Mouse (Mus musculus) myocyte (in vitro differentiated cells): ENCODE data around the gene AC153137.1.

Experiments
- CEBPB ChIP-seq: IDR thresholded peaks from 2 replicates; pipeline ENCODE4 v1.6.1; 2011; ENCODE audit warnings: mild to moderate bottlenecking, moderate library complexity; ENCODE audit not compliant: poor library complexity, insufficient read depth, severe bottlenecking
- E2F4 ChIP-seq: IDR thresholded peaks from one replicate; pipeline ENCODE4 v1.6.1; 2011; ENCODE audit warnings: mild to moderate bottlenecking, control low read depth, moderate library complexity; ENCODE audit not compliant: insufficient read depth
- MAX ChIP-seq: IDR thresholded peaks from one replicate; pipeline ENCODE4 v1.6.1; 2011; ENCODE audit warnings: low read depth, mild to moderate bottlenecking, control low read depth
- POLR2A ChIP-seq: IDR thresholded peaks from one replicate; pipeline ENCODE4 v1.6.1; 2011; ENCODE audit warnings: low read depth, mild to moderate bottlenecking, control low read depth, moderate library complexity; ENCODE audit not compliant: insufficient read length
- POLR2AphosphoS2 ChIP-seq: IDR thresholded peaks from one replicate; pipeline ENCODE4 v1.6.1; 2011; ENCODE audit warnings: low read depth, control low read depth; ENCODE audit not compliant: insufficient read length
- USF1 ChIP-seq: IDR thresholded peaks from one replicate; pipeline ENCODE4 v1.6.1; 2011; ENCODE audit warnings: low read depth, mild to moderate bottlenecking, control low read depth, moderate library complexity

DNA sequence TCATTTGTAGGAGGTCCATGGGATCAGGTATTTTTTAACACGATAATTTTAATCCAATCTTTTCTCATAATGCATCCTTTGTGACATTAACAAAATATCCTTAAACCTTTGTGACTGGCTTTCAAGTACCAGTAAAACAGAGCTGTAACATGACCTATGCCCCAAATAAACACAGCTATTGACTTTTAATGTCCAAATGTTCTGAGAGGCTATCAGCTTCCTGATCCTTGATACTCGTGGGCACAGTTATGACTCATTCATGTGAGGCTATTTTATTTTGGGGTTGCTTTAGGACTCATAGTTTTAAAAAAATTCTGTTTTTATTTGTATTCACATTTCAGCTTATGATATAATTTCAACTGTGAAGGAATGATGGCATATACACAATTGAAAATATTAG lies 37.5 kb upstream of the AC153137.1 start:
- TF ChIP-seq POLR2A, result no peak
- no peak for TF ChIP-seq CEBPB
- no peak for TF ChIP-seq MAX
- TF ChIP-seq USF1, result no peak
- no peak for TF ChIP-seq E2F4
- TF ChIP-seq POLR2AphosphoS2, result no peak
